Mouse (Mus musculus): ENCODE results near the gene Arap1. TPM values are rescaled to one million over a fixed set of nuclear protein-coding genes. Genes with fewer than 3 reads are reported as not detected.

The Arap1 gene
- polyA plus RNA-seq, 1 experiment = 31.5 TPM

DNA sequence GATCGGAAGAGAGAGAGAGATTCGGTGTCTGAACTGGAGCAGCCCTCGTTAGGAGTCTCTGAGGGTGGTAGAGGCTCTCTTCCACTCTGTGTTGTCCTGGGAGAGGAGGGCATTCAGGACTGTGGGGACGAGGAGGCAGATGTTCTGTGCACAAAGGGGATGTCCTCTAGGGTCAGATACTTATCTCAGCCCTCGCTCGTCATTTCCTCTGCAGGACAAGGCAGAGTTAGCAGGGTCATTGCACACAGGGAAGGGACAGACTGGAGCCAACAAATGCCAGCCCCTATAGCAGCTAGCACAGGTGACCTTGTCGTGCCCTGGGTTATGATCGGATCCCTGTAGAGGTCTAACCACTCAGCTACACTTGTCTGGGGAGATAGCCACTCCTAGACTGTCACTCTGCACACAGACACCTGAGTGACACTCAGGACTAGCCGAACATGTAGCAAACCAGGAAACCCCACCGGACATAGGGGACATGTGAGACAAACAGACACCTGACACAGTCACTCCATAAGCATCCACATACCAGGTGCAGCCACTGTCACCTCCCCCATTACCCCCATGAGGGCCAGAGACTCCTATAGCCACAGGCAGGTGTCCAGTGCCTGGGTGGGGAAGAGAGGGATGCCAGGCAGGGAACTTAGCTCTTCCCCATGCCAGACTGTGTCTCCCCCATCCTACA lies 112.2 kb downstream of the Arap1 start:
- Histone ChIP-seq H3K9ac (ENCODE audit: low read depth, poor library complexity, severe bottlenecking) (no peak overlapping the region), H3K4me1 (ENCODE audit: control insufficient read depth, insufficient read depth, low read length) (peaks cover 3% of the 10 kb centered on the region), H3K9me3 (replicated peaks; ENCODE audit: control insufficient read depth, insufficient read depth, low read length, poor library complexity, severe bottlenecking) (no peaks in the 10 kb centered on the region), H3K27ac (ENCODE audit: insufficient read depth, low read length) (no peak overlapping the region), H3K4me3 (ENCODE audit: low read depth, low read length) (no peak overlapping the region), H3K36me3 (ENCODE audit: control insufficient read depth, insufficient read depth, low read length, poor library complexity, severe bottlenecking) (no peaks in the 10 kb centered on the region), H3K27me3 (ENCODE audit: control insufficient read depth, insufficient read depth, low read length, poor library complexity, severe bottlenecking) (no peaks in the 10 kb centered on the region)
- TF ChIP-seq CTCF (IDR thresholded peaks at IDR 0.05; ENCODE audit: low read depth, low read length) (no peak), POLR2A (IDR thresholded peaks at IDR 0.05; ENCODE audit: insufficient read depth, low read length) (no peak), EP300 (IDR thresholded peaks at IDR 0.05; ENCODE audit: insufficient read depth, low read depth, low read length) (no peak)

DNA sequence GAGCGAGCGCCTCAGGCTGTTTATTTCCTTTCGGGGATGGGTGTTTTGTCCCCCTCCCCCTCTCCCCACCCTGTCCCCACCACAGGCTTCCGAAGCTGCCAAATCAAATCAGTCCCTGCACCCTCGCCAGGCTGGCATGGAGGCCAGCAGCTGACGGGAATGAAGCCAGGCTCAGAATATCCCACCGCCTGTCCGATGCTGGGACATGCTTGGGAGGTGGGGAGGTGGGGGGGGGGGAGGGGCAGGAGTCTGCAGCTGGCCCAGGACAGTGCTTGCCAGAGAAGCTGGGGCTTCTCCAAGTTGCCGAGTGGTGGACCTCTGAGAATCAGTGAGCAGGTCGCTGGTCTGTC lies 112.7 kb downstream of the Arap1 start:
- Histone ChIP-seq H3K9ac (ENCODE audit: low read depth, poor library complexity, severe bottlenecking) (no peak overlapping the region), H3K9me3 (replicated peaks; ENCODE audit: control insufficient read depth, insufficient read depth, low read length, poor library complexity, severe bottlenecking) (no peaks in the 10 kb centered on the region), H3K27ac (ENCODE audit: insufficient read depth, low read length) (no peak overlapping the region), H3K4me1 (ENCODE audit: control insufficient read depth, insufficient read depth, low read length) (peaks cover 3% of the 10 kb centered on the region), H3K27me3 (ENCODE audit: control insufficient read depth, insufficient read depth, low read length, poor library complexity, severe bottlenecking) (no peaks in the 10 kb centered on the region), H3K4me3 (ENCODE audit: low read depth, low read length) (no peak overlapping the region), H3K36me3 (ENCODE audit: control insufficient read depth, insufficient read depth, low read length, poor library complexity, severe bottlenecking) (no peaks in the 10 kb centered on the region)
- no peak for TF ChIP-seq EP300 (IDR thresholded peaks at IDR 0.05; ENCODE audit: insufficient read depth, low read depth, low read length)
- TF ChIP-seq POLR2A (IDR thresholded peaks at IDR 0.05; ENCODE audit: insufficient read depth, low read length) = no peak
- TF ChIP-seq CTCF (IDR thresholded peaks at IDR 0.05; ENCODE audit: low read depth, low read length) = no peak

DNA sequence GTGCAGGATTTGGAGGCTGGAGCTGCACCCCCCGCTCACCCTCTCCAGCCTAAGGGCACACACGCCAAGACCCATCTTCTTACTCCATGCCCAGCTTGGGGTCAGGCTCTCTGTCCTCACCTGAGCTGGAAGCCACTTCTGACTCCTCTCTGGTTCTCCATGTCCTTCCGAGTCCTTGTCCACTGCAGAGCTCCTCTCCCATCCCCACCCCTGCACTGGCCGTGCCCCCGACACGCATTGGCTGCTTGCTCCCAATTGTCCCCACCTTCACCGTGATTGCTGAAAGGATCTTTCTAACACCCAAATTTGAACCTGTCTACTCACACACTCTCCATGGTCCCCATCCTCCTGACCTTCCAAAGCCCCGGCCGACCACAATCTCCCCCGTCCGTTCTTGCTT lies 113.7 kb downstream of the Arap1 start:
- Histone ChIP-seq H3K27ac (ENCODE audit: insufficient read depth, low read length) (no peak overlapping the region), H3K4me1 (ENCODE audit: control insufficient read depth, insufficient read depth, low read length) (peaks cover 3% of the 10 kb centered on the region), H3K9me3 (replicated peaks; ENCODE audit: control insufficient read depth, insufficient read depth, low read length, poor library complexity, severe bottlenecking) (no peaks in the 10 kb centered on the region), H3K9ac (ENCODE audit: low read depth, poor library complexity, severe bottlenecking) (no peak overlapping the region), H3K4me3 (ENCODE audit: low read depth, low read length) (no peak overlapping the region), H3K27me3 (ENCODE audit: control insufficient read depth, insufficient read depth, low read length, poor library complexity, severe bottlenecking) (no peaks in the 10 kb centered on the region), H3K36me3 (ENCODE audit: control insufficient read depth, insufficient read depth, low read length, poor library complexity, severe bottlenecking) (no peaks in the 10 kb centered on the region)
- TF ChIP-seq POLR2A (IDR thresholded peaks at IDR 0.05; ENCODE audit: insufficient read depth, low read length) (no peak), EP300 (IDR thresholded peaks at IDR 0.05; ENCODE audit: insufficient read depth, low read depth, low read length) (no peak), CTCF (IDR thresholded peaks at IDR 0.05; ENCODE audit: low read depth, low read length) (no peak)

Other genes starting within 250 kb of the Arap1 start
- gene Atg16l2, start 45.8 kb upstream of the Arap1 start, polyA plus RNA-seq (2011; ENCODE audit: insufficient read depth, insufficient read length, low read depth, missing spikeins) = 23.4 and 25.8 TPM in 2 replicates
- gene Stard10, start 31.0 kb upstream of the Arap1 start, polyA plus RNA-seq (2011; ENCODE audit: insufficient read depth, insufficient read length, low read depth, missing spikeins) = 54.3 and 58.2 TPM in 2 replicates
- gene Gm45837, start 62.8 kb downstream of the Arap1 start, polyA plus RNA-seq (2011; ENCODE audit: insufficient read depth, insufficient read length, low read depth, missing spikeins) = 1.7 TPM in 1 of 2 replicates, not detected in the other
- 2.9 TPM in 1 of 2 replicates, not detected in the other for gene Pde2a, start 73.6 kb downstream of the Arap1 start, polyA plus RNA-seq (2011; ENCODE audit: insufficient read depth, insufficient read length, low read depth, missing spikeins)
- gene Art2b, start 237.5 kb downstream of the Arap1 start, polyA plus RNA-seq (2011; ENCODE audit: insufficient read depth, insufficient read length, low read depth, missing spikeins) = not detected in 2 replicates